Mouse (Mus musculus) ES-E14 (cell line): ENCODE results near the gene Fes.

Experiments
- CHD2 ChIP-seq: IDR thresholded peaks from 2 replicates; pipeline ENCODE4 v1.6.1; 2014; ENCODE audit warnings: mild to moderate bottlenecking, low read depth, low read length, inconsistent platforms
- HCFC1 ChIP-seq: IDR thresholded peaks from 2 replicates; pipeline ENCODE4 v1.6.1; 2012; ENCODE audit warnings: low read length, inconsistent platforms, borderline replicate concordance; ENCODE audit not compliant: insufficient read depth
- MAFK ChIP-seq: IDR thresholded peaks from 2 replicates; pipeline ENCODE4 v1.6.1; 2014; ENCODE audit warnings: mild to moderate bottlenecking, low read depth, low read length, inconsistent platforms; ENCODE audit not compliant: insufficient read depth
- ZC3H11A ChIP-seq: IDR thresholded peaks from 2 replicates; pipeline ENCODE4 v1.6.1; 2012; ENCODE audit warnings: low read depth, mild to moderate bottlenecking, inconsistent platforms, low read length, borderline replicate concordance
- ZNF384 ChIP-seq: IDR thresholded peaks from 2 replicates; pipeline ENCODE4 v1.6.1; 2012; ENCODE audit warnings: low read depth, low read length, inconsistent platforms

- TF ChIP-seq HCFC1, result no peak
- no peak for TF ChIP-seq ZC3H11A
- TF ChIP-seq MAFK, result no peak
- TF ChIP-seq ZNF384, result no peak
- TF ChIP-seq CHD2, result no peak
Measured at GRCm38 (mm10) chr7:80346830-80347229, 40.9 kb downstream of the Fes start.
